Mouse (Mus musculus): ENCODE measurements around the gene Gzmm. TPM values are rescaled to one million over a fixed set of nuclear protein-coding genes. Genes with fewer than 3 reads are reported as not detected.
A peak's percentile ranks its signal among the peaks of the same experiment; 100 is the strongest.

The Gzmm gene
- polyA plus RNA-seq, 1 experiment from 2014 or later, result 0.74 TPM

- no peaks in the 10 kb centered on the region for H3K27me3 ChIP-seq
- H3K9me3 ChIP-seq, result no peaks in the 10 kb centered on the region
- peaks cover 20% of the 10 kb centered on the region for H3K4me1 ChIP-seq (replicated peaks)
- peak within 1 kb of the TSS; percentile 89 for H3K9ac ChIP-seq (replicated peaks)
- peak within 1 kb of the TSS; percentile 90 for H3K4me3 ChIP-seq (replicated peaks)
- peak within 1 kb of the TSS; percentile 95 for H3K4me2 ChIP-seq
- ATAC-seq (ENCODE audit: insufficient number of reproducible peaks, insufficient read depth, low FRiP score, low TSS enrichment, low read depth), result peak; percentile 93
- under 1% methylated on average over 82 of the region's 84 CpGs for WGBS
- H3K27ac ChIP-seq, result peak within 1 kb of the TSS; percentile 83
- H3K36me3 ChIP-seq, result peaks cover 30% of the 10 kb centered on the region
These were observed 7.1 kb upstream of the Gzmm start, which contains the start of gene Cdc34 for GRCm38 (mm10) chr10:79681591-79682245. Cdc34 (plus strand) TSS chr10:79682195.

GRCm38 (mm10) chr10:79682551-79682915 is 6.3 kb upstream of the Gzmm start:
- Histone ChIP-seq H3K4me2 (peak overlapping the region; percentile 95), H3K9me3 (no peaks in the 10 kb centered on the region), H3K27ac (peak overlapping the region; percentile 62), H3K9ac (replicated peaks) (peak overlapping the region; percentile 89), H3K4me3 (replicated peaks) (peak overlapping the region; percentile 90), H3K36me3 (peaks cover 36% of the 10 kb centered on the region), H3K27me3 (no peaks in the 10 kb centered on the region), H3K4me1 (replicated peaks) (peaks cover 20% of the 10 kb centered on the region)
- WGBS, result 1% methylated on average over 10 of the region's 10 CpGs
- ATAC-seq (ENCODE audit: insufficient number of reproducible peaks, insufficient read depth, low FRiP score, low TSS enrichment, low read depth), result 0 out of 2 replicates have a peak, but pooled peaks have one; percentile 1

- peaks cover 20% of the 10 kb centered on the region for H3K4me1 ChIP-seq (replicated peaks)
- H3K27ac ChIP-seq, result peak overlapping the region; percentile 62; the same call in 1 of the 2 replicates
- peaks cover 41% of the 10 kb centered on the region for H3K36me3 ChIP-seq
- peak overlapping the region; percentile 89 for H3K9ac ChIP-seq (replicated peaks)
- no peaks in the 10 kb centered on the region for H3K9me3 ChIP-seq
- no peaks in the 10 kb centered on the region for H3K27me3 ChIP-seq
- no peak for ATAC-seq (ENCODE audit: insufficient number of reproducible peaks, insufficient read depth, low FRiP score, low TSS enrichment, low read depth)
- peak overlapping the region; percentile 95 for H3K4me2 ChIP-seq
- peak overlapping the region; percentile 90 for H3K4me3 ChIP-seq (replicated peaks)
- 5% methylated on average over 10 of the region's 10 CpGs for WGBS
These were observed 5.8 kb upstream of the Gzmm start for GRCm38 (mm10) chr10:79682916-79683582.

GRCm38 (mm10) chr10:79683726-79684640 is 4.8 kb upstream of the Gzmm start:
- ATAC-seq (ENCODE audit: insufficient number of reproducible peaks, insufficient read depth, low FRiP score, low TSS enrichment, low read depth), result no peak
- Histone ChIP-seq H3K27me3 (no peaks in the 10 kb centered on the region), H3K4me1 (replicated peaks) (peaks cover 20% of the 10 kb centered on the region), H3K9ac (replicated peaks) (peak overlapping the region; percentile 89; the same call in 1 of the 2 replicates), H3K27ac (no peak overlapping the region), H3K4me2 (peak overlapping the region; percentile 95), H3K9me3 (no peaks in the 10 kb centered on the region), H3K36me3 (peaks cover 50% of the 10 kb centered on the region), H3K4me3 (replicated peaks) (peak overlapping the region; percentile 90)
- 89% methylated on average over 6 of the region's 6 CpGs for WGBS

GRCm38 (mm10) chr10:79684770-79685600 is 3.8 kb upstream of the Gzmm start:
- no peak for ATAC-seq (ENCODE audit: insufficient number of reproducible peaks, insufficient read depth, low FRiP score, low TSS enrichment, low read depth)
- H3K4me3 ChIP-seq (replicated peaks), result no peak overlapping the region
- H3K9ac ChIP-seq (replicated peaks), result no peak overlapping the region
- no peaks in the 10 kb centered on the region for H3K9me3 ChIP-seq
- no peak overlapping the region for H3K27ac ChIP-seq
- H3K36me3 ChIP-seq, result peaks cover 59% of the 10 kb centered on the region
- peaks cover 20% of the 10 kb centered on the region for H3K4me1 ChIP-seq (replicated peaks)
- no peaks in the 10 kb centered on the region for H3K27me3 ChIP-seq
- no peak overlapping the region for H3K4me2 ChIP-seq
- WGBS, result 94% methylated on average over 25 of the region's 25 CpGs

- H3K9me3 ChIP-seq, result no peaks in the 10 kb centered on the region
- 85% methylated on average over 2 of the region's 2 CpGs for WGBS
- no peak overlapping the region for H3K4me3 ChIP-seq (replicated peaks)
- peaks cover 59% of the 10 kb centered on the region for H3K36me3 ChIP-seq
- no peaks in the 10 kb centered on the region for H3K27me3 ChIP-seq
- no peak for ATAC-seq (ENCODE audit: insufficient number of reproducible peaks, insufficient read depth, low FRiP score, low TSS enrichment, low read depth)
- H3K9ac ChIP-seq (replicated peaks), result no peak overlapping the region
- H3K4me1 ChIP-seq (replicated peaks), result peaks cover 14% of the 10 kb centered on the region
- H3K27ac ChIP-seq, result no peak overlapping the region
- no peak overlapping the region for H3K4me2 ChIP-seq
These were observed 2.6 kb upstream of the Gzmm start for GRCm38 (mm10) chr10:79686219-79686618.

DNA sequence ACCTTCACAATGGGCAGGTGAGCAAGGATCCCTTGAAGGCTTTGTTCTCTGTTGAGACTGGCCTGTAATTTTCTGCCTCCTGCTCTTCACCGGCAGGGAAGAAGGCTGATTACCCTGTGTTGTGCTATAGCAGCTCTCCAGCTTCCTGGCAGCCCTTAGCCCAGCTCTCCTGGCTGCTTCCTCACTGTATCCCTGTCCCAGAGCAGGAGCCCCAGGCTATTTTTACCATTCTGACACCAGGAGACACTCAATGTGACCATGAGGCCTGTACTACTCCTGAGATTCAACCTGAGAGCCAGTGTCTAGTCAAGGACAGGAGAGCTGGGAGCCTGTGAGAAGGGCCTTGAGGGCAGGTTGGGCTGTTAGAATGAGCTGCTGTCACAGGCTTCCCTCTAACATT is 2.1 kb upstream of the Gzmm start:
- H3K27ac ChIP-seq, result no peak overlapping the region
- peaks cover 59% of the 10 kb centered on the region for H3K36me3 ChIP-seq
- no peak overlapping the region for H3K4me3 ChIP-seq (replicated peaks)
- 0 out of 2 replicates have a peak, but pooled peaks cover under 1% of the 10 kb centered on the region for H3K9me3 ChIP-seq
- no peak overlapping the region for H3K9ac ChIP-seq (replicated peaks)
- no peak for ATAC-seq (ENCODE audit: insufficient number of reproducible peaks, insufficient read depth, low FRiP score, low TSS enrichment, low read depth)
- 95% methylated on average over 1 of the region's 1 CpGs for WGBS
- no peaks in the 10 kb centered on the region for H3K27me3 ChIP-seq
- H3K4me2 ChIP-seq, result no peak overlapping the region
- peaks cover 13% of the 10 kb centered on the region for H3K4me1 ChIP-seq (replicated peaks)

DNA sequence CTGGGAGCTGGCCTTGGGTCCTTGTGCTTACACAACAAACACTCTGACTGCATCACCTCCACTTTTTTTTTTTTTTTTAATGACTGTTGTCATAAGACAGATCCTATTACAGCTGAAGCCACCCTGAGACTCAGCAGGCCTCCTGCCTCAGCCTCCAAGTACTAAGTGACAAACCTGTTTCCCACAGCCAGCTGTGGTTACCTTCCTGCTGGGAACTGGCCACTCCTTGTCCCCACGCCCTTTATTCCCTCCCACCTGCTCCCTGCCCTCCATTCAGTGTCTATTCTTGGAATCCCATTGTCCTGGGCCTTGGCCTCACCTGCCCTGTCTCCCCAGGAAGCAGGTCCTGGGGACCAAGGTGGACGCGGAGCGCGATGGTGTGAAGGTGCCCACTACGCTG is 1.3 kb upstream of the Gzmm start:
- peaks cover 59% of the 10 kb centered on the region for H3K36me3 ChIP-seq
- H3K4me2 ChIP-seq, result no peak overlapping the region
- H3K9me3 ChIP-seq, result 0 out of 2 replicates have a peak, but pooled peaks cover 7% of the 10 kb centered on the region
- H3K27ac ChIP-seq, result no peak overlapping the region
- H3K4me3 ChIP-seq (replicated peaks), result no peak overlapping the region
- H3K9ac ChIP-seq (replicated peaks), result no peak overlapping the region
- peaks cover 13% of the 10 kb centered on the region for H3K4me1 ChIP-seq (replicated peaks)
- WGBS, result 98% methylated on average over 6 of the region's 6 CpGs
- H3K27me3 ChIP-seq, result no peaks in the 10 kb centered on the region
- no peak for ATAC-seq (ENCODE audit: insufficient number of reproducible peaks, insufficient read depth, low FRiP score, low TSS enrichment, low read depth)

GRCm38 (mm10) chr10:79689178-79689577 is 358 bp downstream of the Gzmm start:
- 97% methylated on average over 3 of the region's 3 CpGs for WGBS
- Histone ChIP-seq H3K9me3 (0 out of 2 replicates have a peak, but pooled peaks cover 7% of the 10 kb centered on the region), H3K36me3 (peaks cover 57% of the 10 kb centered on the region), H3K9ac (replicated peaks) (no peak overlapping the region), H3K4me2 (no peak overlapping the region), H3K27ac (no peak overlapping the region), H3K27me3 (no peaks in the 10 kb centered on the region), H3K4me3 (replicated peaks) (no peak overlapping the region), H3K4me1 (replicated peaks) (no peaks in the 10 kb centered on the region; the same call in 1 of the 2 replicates)
- ATAC-seq (ENCODE audit: insufficient number of reproducible peaks, insufficient read depth, low FRiP score, low TSS enrichment, low read depth), result no peak

DNA sequence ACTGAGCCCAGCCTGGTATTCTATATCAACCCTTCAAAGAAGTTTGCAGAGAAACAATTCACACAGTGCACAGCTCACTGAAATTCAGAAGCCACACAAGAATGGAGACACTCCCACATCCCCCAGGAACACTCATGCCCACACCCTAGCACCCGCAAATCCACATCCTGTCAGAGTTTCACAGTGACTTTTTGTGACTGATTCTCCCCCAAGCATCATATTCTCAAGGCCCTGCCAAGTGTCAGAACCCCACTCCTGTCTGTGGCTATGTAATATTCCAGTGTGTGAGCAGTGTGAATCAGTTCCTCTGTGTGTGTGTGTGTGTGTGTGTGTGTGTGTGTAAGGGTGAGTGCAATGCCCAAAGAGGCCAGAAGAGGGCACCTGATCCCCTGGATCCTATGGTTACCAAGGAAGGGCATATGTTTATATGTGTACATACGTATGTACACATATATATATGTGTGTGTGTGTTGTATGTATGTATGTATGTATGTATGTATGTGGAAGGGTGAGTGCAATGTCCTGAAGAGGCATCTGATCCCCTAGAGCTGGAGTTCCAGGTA is 3.2 kb downstream of the Gzmm start:
- H3K27me3 ChIP-seq, result no peaks in the 10 kb centered on the region
- 0 out of 2 replicates have a peak, but pooled peaks cover 7% of the 10 kb centered on the region for H3K9me3 ChIP-seq
- ATAC-seq (ENCODE audit: insufficient number of reproducible peaks, insufficient read depth, low FRiP score, low TSS enrichment, low read depth), result no peak
- peaks cover 18% of the 10 kb centered on the region for H3K4me1 ChIP-seq (replicated peaks)
- H3K9ac ChIP-seq (replicated peaks), result no peak overlapping the region
- no peak overlapping the region for H3K27ac ChIP-seq
- H3K36me3 ChIP-seq, result peaks cover 28% of the 10 kb centered on the region
- WGBS, result 96% methylated on average over 2 of the region's 2 CpGs
- no peak overlapping the region for H3K4me2 ChIP-seq
- H3K4me3 ChIP-seq (replicated peaks), result no peak overlapping the region

All from limb, embryonic 12.5 days (tissue).